Mouse (Mus musculus) left cerebral cortex, adult 18-20 months (tissue): ENCODE results near the gene Ankrd6. TPM values are rescaled to one million over a fixed set of nuclear protein-coding genes. Genes with fewer than 3 reads are reported as not detected.

ENCODE experiments used
- DNase-seq, 2 experiments: peaks; one replicate each; pipeline ENCODE4 v3.0.0; 2021 to 2022; ENCODE audit warnings: low spot score in 2 of 2, mixed read lengths in 1 of 2
- total RNA-seq, 2 experiments: library from RNA; stranded (reverse); gene quantifications; 2 replicates each; pipeline ENCODE4 v1.2.3; 2021

The Ankrd6 gene
- total RNA-seq, 2 experiments from 2014 or later, result 55.8 to 59.2 TPM

GRCm38 (mm10) chr4:32862011-32862750, 88.5 kb downstream of the Ankrd6 start:
- DNase-seq, result peak in 1 of 2 experiments; percentile 60

- peak in 1 of 2 experiments; percentile 43 for DNase-seq
Measured at GRCm38 (mm10) chr4:32860184-32860965, 90.3 kb downstream of the Ankrd6 start.

- DNase-seq, result peak in 1 of 2 experiments; percentile 21
Measured at GRCm38 (mm10) chr4:32855580-32855979, 95.1 kb downstream of the Ankrd6 start.

- no peak for DNase-seq
Measured at GRCm38 (mm10) chr4:32854956-32855355, 95.7 kb downstream of the Ankrd6 start.

GRCm38 (mm10) chr4:32853609-32854188, 96.9 kb downstream of the Ankrd6 start:
- no peak for DNase-seq

GRCm38 (mm10) chr4:32852819-32853218, 97.8 kb downstream of the Ankrd6 start:
- DNase-seq, result no peak

GRCm38 (mm10) chr4:32852294-32852693, 98.3 kb downstream of the Ankrd6 start:
- DNase-seq, result no peak

GRCm38 (mm10) chr4:32838401-32838800, 112.2 kb downstream of the Ankrd6 start:
- DNase-seq, result no peak

GRCm38 (mm10) chr4:32836071-32836470, 114.6 kb downstream of the Ankrd6 start:
- no peak for DNase-seq

GRCm38 (mm10) chr4:32834541-32834940, 116.1 kb downstream of the Ankrd6 start:
- DNase-seq, result no peak

GRCm38 (mm10) chr4:32833494-32834282, 117.0 kb downstream of the Ankrd6 start:
- no peak for DNase-seq

GRCm38 (mm10) chr4:32829316-32829715, 121.3 kb downstream of the Ankrd6 start:
- DNase-seq, result no peak

GRCm38 (mm10) chr4:32828385-32829077, 122.1 kb downstream of the Ankrd6 start:
- DNase-seq, result no peak

- DNase-seq, result no peak
Measured at GRCm38 (mm10) chr4:32826925-32827324, 123.7 kb downstream of the Ankrd6 start.

GRCm38 (mm10) chr4:32824254-32824653, 126.4 kb downstream of the Ankrd6 start:
- DNase-seq, result peak in 1 of 2 experiments; percentile 14

GRCm38 (mm10) chr4:32820676-32821075, 130.0 kb downstream of the Ankrd6 start:
- no peak for DNase-seq

- DNase-seq, result no peak
Measured at GRCm38 (mm10) chr4:32817478-32817877, 133.2 kb downstream of the Ankrd6 start.

- no peak for DNase-seq
Measured at GRCm38 (mm10) chr4:32800577-32801170, 150.0 kb downstream of the Ankrd6 start.

- DNase-seq, result peak; percentile 83 to 84
Measured at GRCm38 (mm10) chr4:32799966-32800576, 150.6 kb downstream of the Ankrd6 start, which contains the start of gene Lyrm2. Lyrm2 (plus strand) TSS chr4:32800253.

GRCm38 (mm10) chr4:32798976-32799375, 151.7 kb downstream of the Ankrd6 start:
- DNase-seq, result no peak
